Mouse (Mus musculus) neural tube, embryonic 14.5 days (tissue): ENCODE results near the gene Ccdc162. TPM values are rescaled to one million over a fixed set of nuclear protein-coding genes. Genes with fewer than 3 reads are reported as not detected.

Source experiments
- ATAC-seq: fragments of 200-750 bp; cut with Nextera tagmentation; 2 replicates; pipeline ENCODE4 v1.8.0; 2017; ENCODE audit warnings: low read depth, mild to moderate bottlenecking, moderate TSS enrichment, moderate library complexity
- H3K27ac ChIP-seq: fragments of 300-500 bp; sonication (generic); 2 replicates; pipeline ENCODE4 v1.5.1; 2014; ENCODE audit warnings: low read depth, mild to moderate bottlenecking, control low read depth, low read length, moderate library complexity, mixed read lengths
- H3K27me3 ChIP-seq: fragments of 300-500 bp; sonication (generic); 2 replicates; pipeline ENCODE4 v1.6.1; 2014; ENCODE audit warnings: low read length; ENCODE audit not compliant: control insufficient read depth, insufficient read depth
- H3K36me3 ChIP-seq: fragments of 300-500 bp; sonication (generic); 2 replicates; pipeline ENCODE4 v1.6.1; 2014; ENCODE audit warnings: low read length, mixed read lengths; ENCODE audit not compliant: control insufficient read depth, insufficient read depth
- H3K4me1 ChIP-seq: fragments of 300-500 bp; sonication (generic); 2 replicates; pipeline ENCODE4 v1.6.1; 2014; ENCODE audit warnings: low read length; ENCODE audit not compliant: control insufficient read depth, insufficient read depth
- H3K4me2 ChIP-seq: fragments of 300-500 bp; sonication (generic); 2 replicates; pipeline ENCODE4 v1.6.1; 2014; ENCODE audit warnings: mild to moderate bottlenecking, low read depth, low read length, control low read depth
- H3K4me3 ChIP-seq: fragments of 300-500 bp; sonication (generic); 2 replicates; pipeline ENCODE4 v1.5.1; 2014; ENCODE audit warnings: low read depth, low read length, control low read depth, mixed read lengths
- H3K9ac ChIP-seq: fragments of 300-500 bp; sonication (generic); replicated peaks from 2 replicates; pipeline ENCODE4 v1.6.1; 2014; ENCODE audit warnings: low read depth, mild to moderate bottlenecking, control low read depth, low read length, mixed read lengths
- H3K9me3 ChIP-seq: fragments of 300-500 bp; sonication (generic); 2 replicates; pipeline ENCODE4 v1.6.1; 2016; ENCODE audit warnings: low read length; ENCODE audit not compliant: control insufficient read depth
- WGBS: fragments of 180-500 bp; shearing (Covaris S2); extraction: QIAGEN DNeasy Blood & Tissue Kit; methylation state at CpG from one replicate; pipeline ENCODE4 v1.1.7; 2014; 5-methylcytosine and 5-hydroxymethylcytosine counted together
- polyA plus RNA-seq: library from polyadenylated mRNA; unstranded; fragments of >200 nt; fragmentation: Nextera tagmentation; extraction: Ambion mirVana; gene quantifications from 2 replicates; pipeline ENCODE4 v1.2.1, GENCODE M21; 2014

Gene Ccdc162
- polyA plus RNA-seq, 1 experiment from 2014 or later, result 2.6 TPM

GRCm38 (mm10) chr10:41682546-41683393, 33.7 kb downstream of the Ccdc162 start:
- H3K27me3 ChIP-seq, result no peaks in the 10 kb centered on the region
- H3K4me3 ChIP-seq, result no peak overlapping the region
- H3K9me3 ChIP-seq, result no peaks in the 10 kb centered on the region
- no peaks in the 10 kb centered on the region for H3K36me3 ChIP-seq
- H3K4me1 ChIP-seq, result no peaks in the 10 kb centered on the region
- no peak overlapping the region for H3K9ac ChIP-seq
- 43% methylated on average over 16 of the region's 16 CpGs for WGBS
- no peak overlapping the region for H3K4me2 ChIP-seq
- H3K27ac ChIP-seq, result no peak overlapping the region
- peak; percentile 73 for ATAC-seq

- Histone ChIP-seq H3K27me3 (no peaks in the 10 kb centered on the region), H3K4me3 (no peak overlapping the region), H3K27ac (no peak overlapping the region), H3K4me2 (peak overlapping the region; percentile 31; the same call in 1 of the 2 replicates), H3K9me3 (no peaks in the 10 kb centered on the region), H3K36me3 (no peaks in the 10 kb centered on the region), H3K4me1 (no peaks in the 10 kb centered on the region), H3K9ac (no peak overlapping the region)
- peak; percentile 68; the same call in 1 of the 2 replicates for ATAC-seq
- 28% methylated on average over 18 of the region's 18 CpGs for WGBS
These were observed 37.6 kb downstream of the Ccdc162 start for GRCm38 (mm10) chr10:41678746-41679360.

GRCm38 (mm10) chr10:41677396-41677795, 39.0 kb downstream of the Ccdc162 start:
- H3K9ac ChIP-seq, result no peak overlapping the region
- H3K4me2 ChIP-seq, result no peak overlapping the region
- no peak for ATAC-seq
- H3K36me3 ChIP-seq, result no peaks in the 10 kb centered on the region
- H3K9me3 ChIP-seq, result no peaks in the 10 kb centered on the region
- no peaks in the 10 kb centered on the region for H3K27me3 ChIP-seq
- H3K4me1 ChIP-seq, result no peaks in the 10 kb centered on the region
- 60% methylated on average over 8 of the region's 8 CpGs for WGBS
- H3K27ac ChIP-seq, result no peak overlapping the region
- no peak overlapping the region for H3K4me3 ChIP-seq

GRCm38 (mm10) chr10:41676661-41677061, 39.8 kb downstream of the Ccdc162 start:
- Histone ChIP-seq H3K9me3 (no peaks in the 10 kb centered on the region), H3K27ac (no peak overlapping the region), H3K36me3 (no peaks in the 10 kb centered on the region), H3K4me2 (no peak overlapping the region), H3K4me3 (no peak overlapping the region), H3K27me3 (no peaks in the 10 kb centered on the region), H3K9ac (no peak overlapping the region), H3K4me1 (no peaks in the 10 kb centered on the region)
- 90% methylated on average over 6 of the region's 6 CpGs for WGBS
- no peak for ATAC-seq

- H3K36me3 ChIP-seq, result no peaks in the 10 kb centered on the region
- 94% methylated on average over 6 of the region's 6 CpGs for WGBS
- no peak overlapping the region for H3K27ac ChIP-seq
- no peaks in the 10 kb centered on the region for H3K27me3 ChIP-seq
- no peak overlapping the region for H3K9ac ChIP-seq
- no peak overlapping the region for H3K4me3 ChIP-seq
- H3K4me1 ChIP-seq, result no peaks in the 10 kb centered on the region
- ATAC-seq, result no peak
- H3K4me2 ChIP-seq, result no peak overlapping the region
- no peaks in the 10 kb centered on the region for H3K9me3 ChIP-seq
These were observed 40.4 kb downstream of the Ccdc162 start for GRCm38 (mm10) chr10:41675842-41676571.

- H3K27me3 ChIP-seq, result no peaks in the 10 kb centered on the region
- no peak overlapping the region for H3K4me3 ChIP-seq
- no peak overlapping the region for H3K27ac ChIP-seq
- H3K4me2 ChIP-seq, result no peak overlapping the region
- H3K36me3 ChIP-seq, result no peaks in the 10 kb centered on the region
- no peaks in the 10 kb centered on the region for H3K4me1 ChIP-seq
- no peaks in the 10 kb centered on the region for H3K9me3 ChIP-seq
- WGBS, result 81% methylated on average over 6 of the region's 6 CpGs
- ATAC-seq, result no peak
- H3K9ac ChIP-seq, result no peak overlapping the region
These were observed 41.2 kb downstream of the Ccdc162 start for GRCm38 (mm10) chr10:41675243-41675642.

- H3K27ac ChIP-seq, result no peak overlapping the region
- no peak overlapping the region for H3K9ac ChIP-seq
- no peak for ATAC-seq
- 85% methylated on average over 3 of the region's 3 CpGs for WGBS
- no peaks in the 10 kb centered on the region for H3K9me3 ChIP-seq
- H3K27me3 ChIP-seq, result no peaks in the 10 kb centered on the region
- no peak overlapping the region for H3K4me3 ChIP-seq
- no peaks in the 10 kb centered on the region for H3K36me3 ChIP-seq
- H3K4me2 ChIP-seq, result no peak overlapping the region
- H3K4me1 ChIP-seq, result no peaks in the 10 kb centered on the region
These were observed 42.1 kb downstream of the Ccdc162 start for GRCm38 (mm10) chr10:41674362-41674761.

GRCm38 (mm10) chr10:41670196-41670595, 46.2 kb downstream of the Ccdc162 start:
- ATAC-seq, result no peak

GRCm38 (mm10) chr10:41665498-41665897, 50.9 kb downstream of the Ccdc162 start:
- no peak overlapping the region for H3K9ac ChIP-seq
- H3K9me3 ChIP-seq, result no peaks in the 10 kb centered on the region
- H3K36me3 ChIP-seq, result no peaks in the 10 kb centered on the region
- H3K27ac ChIP-seq, result no peak overlapping the region
- ATAC-seq, result no peak
- H3K4me2 ChIP-seq, result no peak overlapping the region
- WGBS, result 93% methylated on average over 1 of the region's 1 CpGs
- H3K4me1 ChIP-seq, result no peaks in the 10 kb centered on the region
- no peaks in the 10 kb centered on the region for H3K27me3 ChIP-seq
- H3K4me3 ChIP-seq, result no peak overlapping the region

More at GRCm38 (mm10) chr10:41670196-41670595, 46.2 kb downstream of the Ccdc162 start:
- Histone ChIP-seq H3K4me1 (no peaks in the 10 kb centered on the region), H3K27me3 (no peaks in the 10 kb centered on the region), H3K27ac (no peak overlapping the region), H3K4me2 (no peak overlapping the region), H3K4me3 (no peak overlapping the region), H3K9ac (no peak overlapping the region), H3K36me3 (no peaks in the 10 kb centered on the region), H3K9me3 (no peaks in the 10 kb centered on the region)
- WGBS, result 84% methylated on average over 5 of the region's 5 CpGs
